Mouse (Mus musculus) heart, embryonic 13.5 days (tissue): ENCODE results near the gene Mllt6. TPM values are rescaled to one million over a fixed set of nuclear protein-coding genes. Genes with fewer than 3 reads are reported as not detected.
"Not testable (repeated sequence)": the region's sequence is repeated elsewhere in the genome, so short reads cannot be mapped to it uniquely, and the experiment has no call there.

ENCODE experiments used
- ATAC-seq: fragments of 200-750 bp; cut with Nextera tagmentation; 2 replicates; pipeline ENCODE4 v1.8.0; 2017; ENCODE audit warnings: moderate TSS enrichment; ENCODE audit not compliant: insufficient number of reproducible peaks, low FRiP score, low TSS enrichment; ENCODE audit errors: extremely low read depth
- H3K27ac ChIP-seq: fragments of 300-500 bp; sonication (generic); replicated peaks from 2 replicates; pipeline ENCODE4 v1.5.1; 2015; ENCODE audit warnings: moderate library complexity, mild to moderate bottlenecking, inconsistent platforms
- H3K27me3 ChIP-seq: fragments of 300-500 bp; sonication (generic); replicated peaks from 2 replicates; pipeline ENCODE4 v1.6.1; 2015; ENCODE audit warnings: mild to moderate bottlenecking, inconsistent platforms
- H3K36me3 ChIP-seq: fragments of 300-500 bp; sonication (generic); 2 replicates; pipeline ENCODE4 v1.6.1; 2015; ENCODE audit warnings: mild to moderate bottlenecking, inconsistent platforms
- H3K4me1 ChIP-seq: fragments of 300-500 bp; sonication (generic); 2 replicates; pipeline ENCODE4 v1.6.1; 2015; ENCODE audit warnings: inconsistent platforms
- H3K4me2 ChIP-seq: fragments of 300-500 bp; sonication (generic); 2 replicates; pipeline ENCODE4 v1.6.1; 2015; ENCODE audit warnings: inconsistent platforms, mild to moderate bottlenecking, moderate library complexity
- H3K4me3 ChIP-seq: fragments of 300-500 bp; sonication (generic); 2 replicates; pipeline ENCODE4 v1.5.1; 2015; ENCODE audit warnings: moderate library complexity, mild to moderate bottlenecking, inconsistent platforms
- H3K9ac ChIP-seq: fragments of 300-500 bp; sonication (generic); 2 replicates; pipeline ENCODE4 v1.6.1; 2015; ENCODE audit warnings: inconsistent platforms, mild to moderate bottlenecking, moderate library complexity
- H3K9me3 ChIP-seq: fragments of 300-500 bp; sonication (generic); 2 replicates; pipeline ENCODE4 v1.6.1; 2016; ENCODE audit warnings: inconsistent platforms
- WGBS: fragments of 180-500 bp; shearing (Covaris S2); methylation state at CpG from one replicate; pipeline ENCODE4 v1.1.7; 2015; ENCODE audit warnings: mixed read lengths; 5-methylcytosine and 5-hydroxymethylcytosine counted together
- polyA plus RNA-seq: library from polyadenylated mRNA; unstranded; fragments of >200 nt; fragmentation: Nextera tagmentation; extraction: Ambion mirVana; gene quantifications from 2 replicates; pipeline ENCODE4 v1.2.1, GENCODE M21; 2015

The Mllt6 gene
- polyA plus RNA-seq, 1 experiment from 2014 or later = 1.9 TPM

DNA sequence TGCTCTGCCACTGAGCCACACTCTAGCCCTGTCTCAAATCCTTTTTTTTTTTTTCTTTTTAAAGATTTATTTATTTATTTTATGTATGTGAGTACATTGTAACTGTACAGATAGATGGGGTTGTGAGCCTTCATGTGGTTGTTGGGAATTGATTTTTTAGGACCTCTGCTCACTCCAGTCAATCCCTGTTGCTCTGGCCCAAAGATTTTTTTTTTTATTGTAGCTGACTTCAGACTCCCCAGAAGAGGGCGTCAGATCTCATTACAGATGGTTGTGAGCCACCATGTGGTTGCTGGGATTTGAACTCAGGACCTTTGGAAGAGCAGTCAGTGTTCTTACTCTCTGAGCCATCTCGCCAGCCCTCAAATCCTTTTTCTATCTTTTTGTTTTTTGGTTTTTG lies 46.9 kb downstream of the Mllt6 start:
- not testable (repeated sequence) for H3K9ac ChIP-seq, H3K4me2 ChIP-seq, H3K27me3 ChIP-seq, H3K9me3 ChIP-seq, H3K4me1 ChIP-seq, H3K4me3 ChIP-seq, ATAC-seq, H3K27ac ChIP-seq
- H3K36me3 ChIP-seq = peaks cover 93% of the 10 kb centered on the region
- 82% methylated on average over 2 of the region's 2 CpGs for WGBS

DNA sequence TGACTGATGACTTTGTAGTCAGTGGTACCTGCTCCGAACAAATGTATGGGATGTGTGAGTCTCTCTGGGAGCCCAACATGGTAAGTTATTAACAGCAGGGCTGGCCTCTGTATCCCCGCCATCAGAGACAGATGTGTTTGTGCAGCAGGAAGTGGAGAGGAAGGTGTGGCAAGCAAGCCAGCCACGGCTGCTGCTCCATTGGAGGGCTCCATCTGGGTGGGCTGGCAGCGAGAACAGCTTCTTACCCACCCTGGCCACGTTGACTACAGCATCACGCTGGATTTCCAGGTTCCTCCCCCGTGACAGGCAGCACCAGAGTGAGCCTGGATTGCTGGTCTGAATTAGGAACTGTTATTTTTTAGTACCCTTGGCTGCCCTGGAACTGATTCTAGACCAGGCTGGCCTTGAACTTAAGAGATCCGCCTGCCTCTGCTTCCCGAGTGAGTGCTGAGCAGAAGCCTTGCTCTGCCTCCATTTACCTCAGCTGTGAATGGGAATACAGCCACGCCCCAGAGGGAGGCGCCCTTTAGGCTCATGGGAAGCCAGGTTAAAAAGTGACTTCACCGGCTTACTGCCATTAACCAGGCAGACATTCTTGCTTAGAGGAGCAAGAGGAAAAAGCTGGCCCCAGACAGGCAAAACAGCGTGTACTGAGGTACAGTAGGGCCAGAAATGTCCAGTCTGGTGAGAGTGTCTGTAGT lies 48.1 kb downstream of the Mllt6 start:
- H3K4me1 ChIP-seq = peaks cover 15% of the 10 kb centered on the region
- WGBS = 82% methylated on average over 13 of the region's 13 CpGs
- no peak overlapping the region for H3K4me2 ChIP-seq
- H3K9ac ChIP-seq = no peak overlapping the region
- no peak for ATAC-seq
- no peak overlapping the region for H3K27ac ChIP-seq
- H3K9me3 ChIP-seq = no peaks in the 10 kb centered on the region
- H3K4me3 ChIP-seq = no peak overlapping the region
- peaks cover 85% of the 10 kb centered on the region for H3K36me3 ChIP-seq
- H3K27me3 ChIP-seq = no peaks in the 10 kb centered on the region

DNA sequence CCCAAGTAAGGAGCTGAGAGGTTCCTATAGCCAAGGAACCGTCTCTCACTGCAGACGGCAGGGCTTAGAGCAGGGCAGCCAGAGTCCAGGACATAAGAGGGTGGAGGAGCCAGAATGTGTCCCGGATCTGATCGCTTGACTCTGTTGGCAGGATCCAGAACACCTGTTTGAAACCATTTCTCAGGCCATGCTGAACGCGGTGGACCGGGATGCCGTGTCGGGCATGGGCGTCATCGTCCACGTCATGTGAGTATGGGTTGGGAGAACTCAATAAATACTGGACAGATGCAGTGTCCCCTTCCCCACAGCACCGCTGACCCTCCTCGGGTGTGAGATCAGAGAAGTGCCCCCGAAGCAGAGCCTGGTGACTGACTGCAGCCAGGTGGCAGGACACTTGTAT lies 49.1 kb downstream of the Mllt6 start:
- Histone ChIP-seq H3K4me3 (no peak overlapping the region), H3K27me3 (no peaks in the 10 kb centered on the region), H3K27ac (no peak overlapping the region), H3K9ac (no peak overlapping the region), H3K4me1 (peaks cover 16% of the 10 kb centered on the region), H3K4me2 (no peak overlapping the region), H3K9me3 (no peaks in the 10 kb centered on the region), H3K36me3 (peaks cover 81% of the 10 kb centered on the region)
- ATAC-seq = no peak
- WGBS = 95% methylated on average over 15 of the region's 15 CpGs

DNA sequence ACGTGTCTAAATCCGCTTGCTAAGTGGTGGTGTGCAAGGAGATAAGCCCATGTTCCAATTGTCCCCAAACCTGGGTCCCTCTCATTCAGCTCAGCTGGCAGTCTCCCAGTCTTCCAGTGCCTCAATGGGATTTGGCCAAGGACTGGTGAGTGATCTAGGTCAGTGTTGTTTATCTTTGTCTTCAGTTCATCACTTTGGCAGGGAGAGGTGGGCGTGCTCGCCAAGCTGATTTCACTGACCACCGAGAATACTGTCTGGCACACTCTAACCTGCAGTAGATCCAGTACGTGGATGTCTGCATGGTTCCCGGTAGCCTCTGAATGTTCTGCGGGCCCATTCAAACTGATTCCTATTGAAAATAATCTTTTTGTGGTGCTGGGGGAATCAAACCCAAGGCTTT lies 50.7 kb downstream of the Mllt6 start:
- Histone ChIP-seq H3K9ac (no peak overlapping the region), H3K9me3 (no peaks in the 10 kb centered on the region), H3K4me2 (no peak overlapping the region), H3K4me1 (peaks cover 20% of the 10 kb centered on the region), H3K4me3 (no peak overlapping the region), H3K27ac (no peak overlapping the region), H3K36me3 (peaks cover 79% of the 10 kb centered on the region), H3K27me3 (no peaks in the 10 kb centered on the region)
- ATAC-seq = no peak
- WGBS = 72% methylated on average over 8 of the region's 8 CpGs

DNA sequence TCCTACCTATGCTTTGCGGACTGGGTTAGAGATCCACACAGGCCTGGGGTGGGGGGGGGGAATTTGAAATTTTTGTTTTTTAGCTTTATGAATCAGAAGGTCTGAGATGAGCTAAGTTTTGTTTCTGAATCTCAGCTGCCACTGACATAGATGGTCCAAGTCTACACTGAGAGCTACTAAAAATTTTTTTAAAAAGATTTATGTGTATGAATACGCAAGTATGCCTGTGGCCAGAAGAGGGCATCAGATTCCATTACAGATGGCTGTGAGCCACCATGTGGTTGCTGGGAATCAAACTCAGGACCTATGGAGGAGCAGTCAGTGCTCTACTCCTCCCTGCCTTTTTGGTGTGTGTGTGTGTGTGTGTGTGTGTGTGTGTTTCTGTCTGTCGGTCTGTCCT lies 51.1 kb downstream of the Mllt6 start:
- no peaks in the 10 kb centered on the region for H3K9me3 ChIP-seq
- no peak overlapping the region for H3K4me2 ChIP-seq
- ATAC-seq = no peak
- WGBS = 97% methylated on average over 3 of the region's 3 CpGs
- no peaks in the 10 kb centered on the region for H3K27me3 ChIP-seq
- H3K9ac ChIP-seq = no peak overlapping the region
- peaks cover 20% of the 10 kb centered on the region for H3K4me1 ChIP-seq
- no peak overlapping the region for H3K4me3 ChIP-seq
- no peak overlapping the region for H3K27ac ChIP-seq
- H3K36me3 ChIP-seq = peaks cover 79% of the 10 kb centered on the region

DNA sequence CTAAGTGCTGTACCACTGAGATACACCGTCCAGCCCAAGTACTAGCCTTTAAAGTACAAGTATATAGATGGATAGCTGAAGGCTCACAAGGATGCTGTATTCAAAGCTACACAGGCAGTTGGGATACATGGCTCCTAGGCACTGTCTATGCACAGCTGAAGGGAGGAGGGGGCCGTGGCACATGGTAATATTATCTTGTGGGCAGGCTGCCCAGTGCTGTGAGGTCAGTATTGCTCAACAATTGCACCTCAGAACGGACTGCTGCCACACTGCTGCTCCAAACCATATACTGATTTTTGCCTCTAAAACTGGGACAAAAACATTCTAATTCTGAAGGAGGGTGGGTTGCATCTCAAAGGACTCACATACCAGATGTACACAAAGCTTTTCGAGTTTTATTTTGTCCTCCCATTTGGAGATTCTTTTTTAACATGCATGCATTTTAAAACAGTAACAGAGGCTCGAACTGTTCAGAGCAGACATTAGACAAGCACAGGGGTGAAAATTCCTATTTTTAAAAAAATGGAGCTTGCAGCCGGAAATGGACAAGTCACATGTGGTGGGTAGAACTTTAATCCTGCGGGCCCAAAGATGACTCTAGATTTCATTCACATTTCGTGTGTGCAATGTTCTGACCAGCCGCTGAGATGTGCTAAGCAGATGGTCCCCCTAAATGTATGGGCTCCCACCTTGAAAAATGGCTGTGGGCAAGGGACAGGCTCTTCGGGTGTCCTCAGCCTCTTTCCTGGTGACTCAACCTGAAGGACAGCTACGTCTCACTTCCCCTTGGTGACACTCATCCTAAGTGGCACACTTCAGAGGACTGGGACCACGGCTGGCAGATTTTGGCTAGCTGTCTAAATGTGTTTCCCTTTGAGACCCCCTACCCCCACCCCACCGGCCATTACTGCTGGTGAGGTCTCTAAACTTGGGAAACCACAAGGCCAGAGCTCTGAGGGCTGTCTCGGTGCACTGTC lies 51.9 kb downstream of the Mllt6 start:
- no peak overlapping the region for H3K4me2 ChIP-seq
- no peak overlapping the region for H3K9ac ChIP-seq
- ATAC-seq = no peak
- WGBS = 73% methylated on average over 14 of the region's 14 CpGs
- H3K9me3 ChIP-seq = no peaks in the 10 kb centered on the region
- peaks cover 20% of the 10 kb centered on the region for H3K4me1 ChIP-seq
- no peaks in the 10 kb centered on the region for H3K27me3 ChIP-seq
- H3K27ac ChIP-seq = peak overlapping the region; percentile 24; the same call in 1 of the 2 replicates
- peaks cover 85% of the 10 kb centered on the region for H3K36me3 ChIP-seq
- no peak overlapping the region for H3K4me3 ChIP-seq

DNA sequence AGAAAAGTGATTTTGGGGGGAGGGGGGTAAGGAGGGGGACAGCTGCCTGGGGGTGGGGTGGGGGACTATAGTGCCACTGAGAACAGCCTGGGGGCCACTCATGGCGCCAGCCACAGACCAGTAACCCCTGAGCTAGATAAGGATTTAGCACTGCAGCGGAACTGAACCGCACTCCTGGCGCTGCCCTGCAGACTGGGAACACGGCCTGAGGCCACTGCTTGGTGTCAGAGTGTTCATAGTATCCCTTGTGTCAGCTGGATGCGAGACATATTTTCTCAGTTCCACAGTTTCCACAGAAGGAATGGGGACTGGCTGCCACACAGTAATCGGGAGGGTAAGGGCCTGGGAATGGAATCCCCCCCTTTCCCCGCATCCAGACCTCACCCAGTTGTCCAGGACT lies 52.8 kb downstream of the Mllt6 start:
- Histone ChIP-seq H3K36me3 (peaks cover 85% of the 10 kb centered on the region), H3K27ac (no peak overlapping the region), H3K4me1 (peaks cover 20% of the 10 kb centered on the region), H3K9me3 (no peaks in the 10 kb centered on the region), H3K27me3 (no peaks in the 10 kb centered on the region), H3K4me3 (no peak overlapping the region), H3K4me2 (no peak overlapping the region), H3K9ac (no peak overlapping the region)
- WGBS = 70% methylated on average over 8 of the region's 8 CpGs
- ATAC-seq = no peak

DNA sequence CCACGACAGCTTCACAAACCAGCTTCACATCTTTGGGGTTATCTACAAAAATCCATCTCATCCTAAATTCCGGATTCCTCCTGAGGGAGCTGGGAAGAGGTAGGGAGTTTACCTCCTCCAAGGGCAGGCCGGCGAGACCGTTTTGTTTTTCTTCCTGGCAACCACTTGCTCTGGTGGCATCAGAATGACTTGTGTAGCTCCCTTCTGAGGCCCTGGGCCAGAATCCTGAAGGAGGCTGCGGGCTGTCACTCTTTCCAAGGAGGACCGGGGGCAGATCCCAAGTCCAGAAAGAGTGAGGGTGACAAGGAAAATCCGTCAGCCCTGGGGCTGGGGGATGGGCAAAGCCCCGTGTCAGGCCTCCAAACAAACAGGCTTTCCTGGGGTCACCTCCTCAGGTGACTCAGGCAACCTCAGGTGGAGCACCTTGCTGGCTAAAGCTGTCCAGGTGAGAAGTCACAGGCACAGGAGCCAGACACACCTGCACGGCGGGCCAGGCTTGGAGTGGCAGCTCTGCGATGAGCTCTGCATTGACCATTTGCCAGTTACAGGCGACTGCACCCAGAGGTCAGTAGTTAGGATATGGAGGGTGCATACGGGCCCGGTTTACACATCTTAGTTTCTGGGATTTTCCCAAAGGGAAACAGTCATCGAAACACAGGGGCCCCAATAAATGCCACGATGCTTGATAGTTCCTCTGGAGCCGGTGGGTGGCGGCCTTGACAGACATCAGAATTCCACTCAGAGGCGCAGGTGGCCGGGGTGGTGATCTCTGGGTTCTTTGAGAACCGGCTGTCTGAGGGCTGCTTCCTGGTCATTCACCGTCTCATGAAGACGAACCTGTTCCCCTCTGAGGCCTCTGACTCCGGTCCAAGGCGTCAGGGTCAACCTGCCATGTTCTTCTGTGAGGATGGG lies 54.4 kb downstream of the Mllt6 start:
- H3K27me3 ChIP-seq = no peaks in the 10 kb centered on the region
- peaks cover 6% of the 10 kb centered on the region; the same call in 1 of the 2 replicates for H3K9me3 ChIP-seq
- H3K27ac ChIP-seq = no peak overlapping the region
- no peak overlapping the region for H3K9ac ChIP-seq
- ATAC-seq = no peak
- H3K36me3 ChIP-seq = peaks cover 85% of the 10 kb centered on the region
- 85% methylated on average over 26 of the region's 26 CpGs for WGBS
- H3K4me1 ChIP-seq = peaks cover 20% of the 10 kb centered on the region
- no peak overlapping the region for H3K4me2 ChIP-seq
- H3K4me3 ChIP-seq = no peak overlapping the region

DNA sequence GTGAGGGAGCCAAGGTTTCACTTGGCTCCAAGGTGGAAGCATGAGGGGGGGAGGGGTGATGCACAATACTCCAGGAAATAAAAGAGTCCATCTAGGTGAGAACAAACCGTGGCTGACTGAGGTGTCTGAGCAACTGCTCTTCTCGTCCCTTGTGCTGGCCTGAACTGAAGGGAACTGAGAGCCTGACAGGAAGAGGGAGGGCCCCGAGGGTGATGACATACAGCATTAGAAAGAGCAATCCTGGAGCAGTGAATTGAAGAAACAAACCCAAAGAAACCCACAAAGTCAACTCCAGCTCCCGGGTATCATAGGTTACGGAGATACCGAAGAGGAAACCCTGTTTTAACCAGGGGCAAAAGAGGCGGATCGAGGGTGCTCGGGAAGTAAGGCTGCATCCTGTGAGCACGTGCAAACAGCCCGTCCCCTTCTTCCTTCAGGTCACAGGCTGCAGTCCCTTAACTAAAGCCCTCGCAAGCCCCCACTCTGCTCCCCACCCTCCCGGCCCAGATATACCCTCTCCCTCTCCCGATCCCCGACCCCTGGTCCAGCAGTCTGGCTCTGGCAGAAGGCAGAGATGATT lies 55.2 kb downstream of the Mllt6 start:
- Histone ChIP-seq H3K27ac (0 out of 2 replicates have a peak overlapping the region, but pooled peaks have one; percentile 28), H3K36me3 (peaks cover 85% of the 10 kb centered on the region), H3K4me1 (peaks cover 20% of the 10 kb centered on the region), H3K27me3 (no peaks in the 10 kb centered on the region), H3K4me3 (no peak overlapping the region), H3K9me3 (peaks cover 6% of the 10 kb centered on the region; the same call in 1 of the 2 replicates), H3K9ac (no peak overlapping the region), H3K4me2 (no peak overlapping the region)
- 73% methylated on average over 15 of the region's 15 CpGs for WGBS
- ATAC-seq = no peak

DNA sequence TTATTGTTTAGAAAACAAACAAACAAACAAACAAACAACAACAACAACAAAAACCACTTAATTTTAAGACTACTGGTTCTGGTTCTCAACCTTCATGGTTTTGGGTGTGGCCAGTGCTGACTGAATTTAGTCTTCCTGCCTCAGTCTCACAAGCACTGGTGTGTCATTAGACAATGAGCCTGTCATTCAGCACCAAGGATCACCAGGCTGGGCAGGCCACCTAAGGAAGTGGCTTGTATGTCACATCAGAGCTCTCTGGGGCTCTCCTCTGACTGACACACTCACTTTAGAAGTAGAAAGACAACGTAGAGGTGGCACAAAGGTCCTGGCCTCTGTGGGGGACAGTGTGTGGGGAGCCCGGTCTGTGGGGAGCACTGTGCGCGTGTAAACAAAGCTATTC lies 55.8 kb downstream of the Mllt6 start:
- no peak overlapping the region for H3K27ac ChIP-seq
- no peak for ATAC-seq
- H3K27me3 ChIP-seq = no peaks in the 10 kb centered on the region
- no peak overlapping the region for H3K9ac ChIP-seq
- H3K9me3 ChIP-seq = peaks cover 6% of the 10 kb centered on the region; the same call in 1 of the 2 replicates
- H3K36me3 ChIP-seq = peaks cover 85% of the 10 kb centered on the region
- H3K4me1 ChIP-seq = peaks cover 21% of the 10 kb centered on the region
- H3K4me2 ChIP-seq = no peak overlapping the region
- no peak overlapping the region for H3K4me3 ChIP-seq
- WGBS = 70% methylated on average over 4 of the region's 4 CpGs
